Mouse (Mus musculus) hindbrain, postnatal 0 days (tissue): ENCODE data around the gene Nectin2. TPM values are rescaled to one million over a fixed set of nuclear protein-coding genes. Genes with fewer than 3 reads are reported as not detected.

Experiments
- ATAC-seq: fragments of 200-750 bp; cut with Nextera tagmentation; 2 replicates; pipeline ENCODE4 v1.8.0; 2017; ENCODE audit warnings: mild to moderate bottlenecking, moderate TSS enrichment, moderate library complexity
- DNase-seq: peaks from one replicate; pipeline ENCODE4 v3.0.0-alpha.2; 2015; ENCODE audit warnings: low spot score
- H3K27ac ChIP-seq: fragments of 300-500 bp; sonication (generic); 2 replicates; pipeline ENCODE4 v1.5.1; 2014; ENCODE audit warnings: mild to moderate bottlenecking
- H3K27me3 ChIP-seq: fragments of 300-500 bp; sonication (generic); 2 replicates; pipeline ENCODE4 v1.6.1; 2014; ENCODE audit warnings: low read length, mixed read lengths; ENCODE audit not compliant: insufficient read depth
- H3K36me3 ChIP-seq: fragments of 300-500 bp; sonication (generic); 2 replicates; pipeline ENCODE4 v1.6.1; 2014; ENCODE audit warnings: low read length, mixed read lengths; ENCODE audit not compliant: insufficient read depth
- H3K4me1 ChIP-seq: fragments of 300-500 bp; sonication (generic); 2 replicates; pipeline ENCODE4 v1.6.1; 2014; ENCODE audit warnings: antibody characterized with exemption, low read length, mixed read lengths; ENCODE audit not compliant: insufficient read depth
- H3K4me2 ChIP-seq: fragments of 300-500 bp; sonication (generic); 2 replicates; pipeline ENCODE4 v1.6.1; 2014; ENCODE audit warnings: low read depth, mild to moderate bottlenecking, low read length, moderate library complexity, mixed read lengths
- H3K4me3 ChIP-seq: fragments of 300-500 bp; sonication (generic); 2 replicates; pipeline ENCODE4 v1.5.1; 2014; ENCODE audit warnings: low read length
- H3K9ac ChIP-seq: fragments of 300-500 bp; sonication (generic); replicated peaks from 2 replicates; pipeline ENCODE4 v1.6.1; 2014; ENCODE audit warnings: mild to moderate bottlenecking, low read length, moderate library complexity, mixed read lengths
- H3K9me3 ChIP-seq: fragments of 300-500 bp; sonication (generic); 2 replicates; pipeline ENCODE4 v1.6.1; 2016; ENCODE audit warnings: low read length, mixed read lengths
- CTCF ChIP-seq: IDR thresholded peaks from 2 replicates; pipeline ENCODE4 v1.5.1; 2016; ENCODE audit warnings: antibody characterized with exemption, control low read depth, low read depth
- WGBS: fragments of 180-500 bp; shearing (Covaris S2); extraction: QIAGEN DNeasy Blood & Tissue Kit; methylation state at CpG from one replicate; pipeline ENCODE4 v1.1.7; 2014; 5-methylcytosine and 5-hydroxymethylcytosine counted together
- polyA plus RNA-seq: library from polyadenylated mRNA; unstranded; fragments of >200 nt; fragmentation: Nextera tagmentation; extraction: Ambion mirVana; gene quantifications from 2 replicates; pipeline ENCODE4 v1.2.1, GENCODE M21; 2015
- total RNA-seq: library from RNA; depleted of rRNA; stranded (reverse); fragments of >200 nt; gene quantifications from 2 replicates; pipeline ENCODE4 v1.2.3, GENCODE M21; 2014; rRNA removed

Nectin2 gene
- total and polyA plus RNA-seq, 2 experiments from 2014 or later: 57.5 to 76.5 TPM

GRCm38 (mm10) chr7:19675824-19676223, 74.5 kb downstream of the Nectin2 start:
- no peak for ATAC-seq
- no peaks in the 10 kb centered on the region for H3K9me3 ChIP-seq
- H3K27me3 ChIP-seq: no peaks in the 10 kb centered on the region
- no peaks in the 10 kb centered on the region for H3K4me1 ChIP-seq
- no peak for DNase-seq
- WGBS: 84% methylated on average over 10 of the region's 10 CpGs
- no peak overlapping the region for H3K4me2 ChIP-seq
- H3K27ac ChIP-seq: no peak overlapping the region
- no peak overlapping the region for H3K9ac ChIP-seq
- no peak overlapping the region for H3K4me3 ChIP-seq
- no peak for TF ChIP-seq CTCF
- no peaks in the 10 kb centered on the region for H3K36me3 ChIP-seq

- TF ChIP-seq CTCF: no peak
- Histone ChIP-seq H3K27me3 (no peaks in the 10 kb centered on the region), H3K9ac (no peak overlapping the region), H3K36me3 (no peaks in the 10 kb centered on the region), H3K4me1 (no peaks in the 10 kb centered on the region), H3K4me3 (no peak overlapping the region), H3K4me2 (no peak overlapping the region), H3K27ac (no peak overlapping the region), H3K9me3 (no peaks in the 10 kb centered on the region)
- DNase-seq: no peak
- WGBS: 61% methylated on average over 14 of the region's 14 CpGs
- no peak for ATAC-seq
Measured at GRCm38 (mm10) chr7:19673083-19673699, 77.1 kb downstream of the Nectin2 start.

GRCm38 (mm10) chr7:19671511-19671910, 78.8 kb downstream of the Nectin2 start:
- Histone ChIP-seq H3K4me3 (no peak overlapping the region), H3K4me1 (no peaks in the 10 kb centered on the region), H3K9ac (no peak overlapping the region), H3K4me2 (no peak overlapping the region), H3K9me3 (no peaks in the 10 kb centered on the region), H3K27me3 (no peaks in the 10 kb centered on the region), H3K36me3 (no peaks in the 10 kb centered on the region), H3K27ac (no peak overlapping the region)
- TF ChIP-seq CTCF: no peak
- no peak for ATAC-seq
- 71% methylated on average over 10 of the region's 10 CpGs for WGBS
- no peak for DNase-seq

GRCm38 (mm10) chr7:19668947-19669721, 81.1 kb downstream of the Nectin2 start:
- H3K4me1 ChIP-seq: no peaks in the 10 kb centered on the region; the same call in 1 of the 2 replicates
- 9% methylated on average over 10 of the region's 10 CpGs for WGBS
- peak; percentile 85 for ATAC-seq
- H3K9me3 ChIP-seq: no peaks in the 10 kb centered on the region
- no peaks in the 10 kb centered on the region for H3K27me3 ChIP-seq
- no peaks in the 10 kb centered on the region for H3K36me3 ChIP-seq
- H3K9ac ChIP-seq: peak overlapping the region; percentile 17; the same call in 1 of the 2 replicates
- peak; percentile 99 for TF ChIP-seq CTCF
- H3K4me2 ChIP-seq: peak overlapping the region; percentile 31; the same call in 1 of the 2 replicates
- H3K4me3 ChIP-seq: no peak overlapping the region
- peak overlapping the region; percentile 86 for H3K27ac ChIP-seq
- peak; percentile 97 for DNase-seq

- Histone ChIP-seq H3K4me2 (no peak overlapping the region), H3K9me3 (no peaks in the 10 kb centered on the region), H3K4me1 (peaks cover 7% of the 10 kb centered on the region), H3K27me3 (no peaks in the 10 kb centered on the region), H3K36me3 (no peaks in the 10 kb centered on the region), H3K27ac (no peak overlapping the region), H3K4me3 (no peak overlapping the region), H3K9ac (no peak overlapping the region)
- 83% methylated on average over 2 of the region's 2 CpGs for WGBS
- DNase-seq (no peak), ATAC-seq (no peak)
- TF ChIP-seq CTCF: no peak
Measured at GRCm38 (mm10) chr7:19667434-19667833, 82.8 kb downstream of the Nectin2 start.

GRCm38 (mm10) chr7:19666750-19667149, 83.5 kb downstream of the Nectin2 start:
- H3K9ac ChIP-seq: no peak overlapping the region
- H3K4me3 ChIP-seq: no peak overlapping the region
- no peaks in the 10 kb centered on the region; the same call in 1 of the 2 replicates for H3K36me3 ChIP-seq
- WGBS: 62% methylated on average over 3 of the region's 3 CpGs
- ATAC-seq (no peak), DNase-seq (peak; percentile 30)
- no peak overlapping the region; the same call in 1 of the 2 replicates for H3K27ac ChIP-seq
- no peaks in the 10 kb centered on the region for H3K27me3 ChIP-seq
- TF ChIP-seq CTCF: peak; percentile 42
- no peaks in the 10 kb centered on the region for H3K9me3 ChIP-seq
- no peak overlapping the region for H3K4me2 ChIP-seq
- H3K4me1 ChIP-seq: peaks cover 7% of the 10 kb centered on the region

Other genes starting within 250 kb of the Nectin2 start
- 18.8 and 22.4 TPM in 2 replicates for gene Bloc1s3, start 242.1 kb downstream of the Nectin2 start, total RNA-seq
- gene Bloc1s3, start 242.1 kb downstream of the Nectin2 start, polyA plus RNA-seq: 3.8 and 4.3 TPM in 2 replicates
- gene Trappc6a, start 242.1 kb downstream of the Nectin2 start, total RNA-seq: 26.4 and 46.5 TPM in 2 replicates
- 42.8 and 44.3 TPM in 2 replicates for gene Trappc6a, start 242.1 kb downstream of the Nectin2 start, polyA plus RNA-seq
- gene Nkpd1, start 232.6 kb downstream of the Nectin2 start, total RNA-seq: 1.9 and 4.4 TPM in 2 replicates
- gene Nkpd1, start 232.6 kb downstream of the Nectin2 start, polyA plus RNA-seq: 1.3 TPM in 2 replicates
- 125 and 128 TPM in 2 replicates for gene Ppp1r37, start 187.4 kb downstream of the Nectin2 start, total RNA-seq
- gene Ppp1r37, start 187.4 kb downstream of the Nectin2 start, polyA plus RNA-seq: 27.0 and 27.7 TPM in 2 replicates
- gene Zfp296, start 173.2 kb downstream of the Nectin2 start, total RNA-seq: 0.25 TPM in 1 of 2 replicates, not detected in the other
- not detected in 2 replicates for gene Zfp296, start 173.2 kb downstream of the Nectin2 start, polyA plus RNA-seq
- gene Gemin7, start 172.9 kb downstream of the Nectin2 start, total RNA-seq: 60.0 and 61.7 TPM in 2 replicates
- 153 and 162 TPM in 2 replicates for gene Gemin7, start 172.9 kb downstream of the Nectin2 start, polyA plus RNA-seq
- gene Clasrp, start 146.0 kb downstream of the Nectin2 start, total RNA-seq: 67.0 and 90.9 TPM in 2 replicates
- 70.3 and 77.5 TPM in 2 replicates for gene Clasrp, start 146.0 kb downstream of the Nectin2 start, polyA plus RNA-seq
- 9.2 and 10.2 TPM in 2 replicates for gene Relb, start 121.0 kb downstream of the Nectin2 start, total RNA-seq
- 6.5 and 6.9 TPM in 2 replicates for gene Relb, start 121.0 kb downstream of the Nectin2 start, polyA plus RNA-seq
- gene Clptm1, start 85.5 kb downstream of the Nectin2 start, total RNA-seq: 178 and 187 TPM in 2 replicates
- gene Clptm1, start 85.5 kb downstream of the Nectin2 start, polyA plus RNA-seq: 135 and 142 TPM in 2 replicates
- gene Apoc2, start 72.5 kb downstream of the Nectin2 start, total RNA-seq: not detected in 2 replicates
- 0.38 TPM in 1 of 2 replicates, not detected in the other for gene Apoc2, start 72.5 kb downstream of the Nectin2 start, polyA plus RNA-seq
- gene Gm44805, start 69.1 kb downstream of the Nectin2 start, total RNA-seq: not detected in 2 replicates
- gene Gm44805, start 69.1 kb downstream of the Nectin2 start, polyA plus RNA-seq: not detected in 2 replicates
- not detected in 2 replicates for gene Apoc4, start 69.0 kb downstream of the Nectin2 start, total RNA-seq
- not detected in 2 replicates for gene Apoc4, start 69.0 kb downstream of the Nectin2 start, polyA plus RNA-seq
- gene Apoc1, start 57.8 kb downstream of the Nectin2 start, total RNA-seq: 1.5 and 2.3 TPM in 2 replicates
- 13.9 and 14.2 TPM in 2 replicates for gene Apoc1, start 57.8 kb downstream of the Nectin2 start, polyA plus RNA-seq
- 2,123 and 2,525 TPM in 2 replicates for gene Apoe, start 51.3 kb downstream of the Nectin2 start, total RNA-seq
- 3,307 and 3,685 TPM in 2 replicates for gene Apoe, start 51.3 kb downstream of the Nectin2 start, polyA plus RNA-seq
- gene Tomm40, start 35.0 kb downstream of the Nectin2 start, total RNA-seq: 147 and 151 TPM in 2 replicates
- 172 and 173 TPM in 2 replicates for gene Tomm40, start 35.0 kb downstream of the Nectin2 start, polyA plus RNA-seq
- gene Bcam, start 20.5 kb upstream of the Nectin2 start, total RNA-seq: 43.2 and 50.7 TPM in 2 replicates
- 29.0 and 30.7 TPM in 2 replicates for gene Bcam, start 20.5 kb upstream of the Nectin2 start, polyA plus RNA-seq
- not detected in 2 replicates for gene Cblc, start 46.3 kb upstream of the Nectin2 start, total RNA-seq
- 0.46 and 0.55 TPM in 2 replicates for gene Cblc, start 46.3 kb upstream of the Nectin2 start, polyA plus RNA-seq
- gene Bcl3, start 72.3 kb upstream of the Nectin2 start, total RNA-seq: 0.40 and 0.89 TPM in 2 replicates
- gene Bcl3, start 72.3 kb upstream of the Nectin2 start, polyA plus RNA-seq: 0.66 and 1.1 TPM in 2 replicates
- gene Gm19345, start 101.5 kb upstream of the Nectin2 start, total RNA-seq: 41.5 and 53.7 TPM in 2 replicates
- gene Gm19345, start 101.5 kb upstream of the Nectin2 start, polyA plus RNA-seq: 14.6 and 16.1 TPM in 2 replicates
- not detected in 2 replicates for gene Ceacam16, start 110.8 kb upstream of the Nectin2 start, total RNA-seq
- gene Ceacam16, start 110.8 kb upstream of the Nectin2 start, polyA plus RNA-seq: 0.86 and 0.89 TPM in 2 replicates
- not detected in 2 replicates for gene Ceacam19, start 137.5 kb upstream of the Nectin2 start, total RNA-seq
- not detected in 2 replicates for gene Ceacam19, start 137.5 kb upstream of the Nectin2 start, polyA plus RNA-seq
- 9.2 and 11.7 TPM in 2 replicates for gene Pvr, start 170.7 kb upstream of the Nectin2 start, total RNA-seq
- 6.1 and 7.0 TPM in 2 replicates for gene Pvr, start 170.7 kb upstream of the Nectin2 start, polyA plus RNA-seq
- not detected in 2 replicates for gene Igsf23, start 200.3 kb upstream of the Nectin2 start, total RNA-seq
- not detected in 2 replicates for gene Igsf23, start 200.3 kb upstream of the Nectin2 start, polyA plus RNA-seq
- gene Ceacam20, start 214.9 kb upstream of the Nectin2 start, total RNA-seq: not detected in 2 replicates
- gene Ceacam20, start 214.9 kb upstream of the Nectin2 start, polyA plus RNA-seq: not detected in 2 replicates
- gene Nlrp9b, start 241.0 kb upstream of the Nectin2 start, total RNA-seq: not detected in 2 replicates
- not detected in 2 replicates for gene Nlrp9b, start 241.0 kb upstream of the Nectin2 start, polyA plus RNA-seq